Mouse (Mus musculus) CH12.LX (cell line): ENCODE results near the gene Eva1b.
"Not testable (repeated sequence)": the region's sequence is repeated elsewhere in the genome, so short reads cannot be mapped to it uniquely, and the experiment has no call there.

ENCODE experiments used
- CTCF ChIP-seq, 2 experiments: IDR thresholded peaks in 1 of 2; conservative IDR thresholded peaks in 1 of 2; 2 replicates each; pipeline ENCODE4 v1.5.1; 2011 to 2012; ENCODE audit warnings: low read depth in 2 of 2, low read length in 2 of 2, improper control_type of control experiment in 1 of 2, inconsistent platforms in 1 of 2, mild to moderate bottlenecking in 1 of 2, moderate library complexity in 1 of 2
- GABPA ChIP-seq: IDR thresholded peaks from 2 replicates; pipeline ENCODE4 v1.6.1; 2012; ENCODE audit warnings: low read depth, low read length, improper control_type of control experiment, inconsistent platforms; ENCODE audit not compliant: insufficient replicate concordance
- JUN ChIP-seq: IDR thresholded peaks from 2 replicates; pipeline ENCODE4 v1.6.1; 2011; ENCODE audit warnings: low read depth, mild to moderate bottlenecking, low read length, improper control_type of control experiment, moderate library complexity; ENCODE audit not compliant: insufficient read depth
- MYC ChIP-seq: IDR thresholded peaks from 2 replicates; pipeline ENCODE4 v1.6.1; 2011; ENCODE audit warnings: low read depth, mild to moderate bottlenecking, improper control_type of control experiment, low read length
- NELFE ChIP-seq: IDR thresholded peaks from 2 replicates; pipeline ENCODE4 v1.6.1; 2011; ENCODE audit warnings: low read depth, low read length, improper control_type of control experiment
- POLR2A ChIP-seq: IDR thresholded peaks from 2 replicates; pipeline ENCODE4 v1.6.1; 2011; ENCODE audit warnings: low read depth, mild to moderate bottlenecking, improper control_type of control experiment, low read length
- RCOR1 ChIP-seq: conservative IDR thresholded peaks from 2 replicates; pipeline ENCODE4 v1.6.1; 2012; ENCODE audit warnings: low read depth, mild to moderate bottlenecking, inconsistent platforms, low read length, improper control_type of control experiment
- USF1 ChIP-seq: IDR thresholded peaks from 2 replicates; pipeline ENCODE4 v1.6.1; 2014; ENCODE audit warnings: low read depth, mild to moderate bottlenecking, inconsistent platforms, low read length, improper control_type of control experiment

- not testable (repeated sequence) for TF ChIP-seq CTCF (conservative IDR thresholded peaks at IDR 0.05 in 1 of 2, IDR thresholded peaks at IDR 0.05 in 1 of 2; ENCODE audit: low read depth in 2 of 2, low read length in 2 of 2); MYC; GABPA; RCOR1; NELFE; JUN; USF1; POLR2A
Measured at GRCm38 (mm10) chr4:126175980-126176379, 28.4 kb downstream of the Eva1b start.
